Comparison of ENCODE assay signal across 11 mouse cellular contexts in the genomic region with DNA sequence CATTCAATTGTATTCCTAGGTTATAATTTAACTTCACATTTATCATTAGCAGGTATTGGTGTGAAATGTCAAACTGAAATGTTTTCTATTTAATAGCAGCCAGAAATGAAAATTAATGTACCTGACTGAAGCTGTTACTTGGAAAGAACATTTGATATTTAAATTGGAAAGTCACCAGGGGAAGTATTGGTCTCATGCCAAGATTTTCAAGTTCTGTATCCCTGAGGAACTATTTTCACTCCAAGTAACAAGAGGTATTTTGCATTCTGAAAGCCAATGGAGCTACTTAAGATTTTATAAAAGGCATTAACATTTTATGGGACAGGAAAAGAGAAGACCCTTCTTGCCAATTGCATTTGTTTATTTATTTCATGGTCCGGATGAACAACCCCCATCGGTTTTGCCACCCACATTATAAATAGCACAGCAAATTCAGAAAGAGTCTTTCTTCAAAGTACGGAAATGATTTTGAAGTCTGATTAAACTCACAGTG.
A peak's percentile ranks its signal among the peaks of the same experiment; 100 is the strongest.
DNase-seq lines count a peak whose midpoint lies in the region; ATAC-seq and TF ChIP-seq lines count a peak whose summit lies in the region.
"Had no signal": no experiment of that assay in that cellular context is flagged by ENCODE, and none has a peak within 500 bp of the region (broad histone marks: within the 10 kb centered on the region; RNA-seq: fewer than 3 reads in every experiment).

No protein-coding gene starts in this region.

- H3K79me2 ChIP-seq in liver, adult 2 months (ENCODE audit: control insufficient read depth, insufficient read depth, low read length): no peaks in the 10 kb centered on the region

- H3K9me3 ChIP-seq in forebrain, postnatal 0 days (ENCODE audit: low read length): no peaks in the 10 kb centered on the region
- no peaks in the 10 kb centered on the region for H3K9me3 ChIP-seq in forebrain, embryonic 10.5 days
- no peaks in the 10 kb centered on the region for H3K9me3 ChIP-seq in liver, postnatal 0 days (ENCODE audit: low read length)
- H3K9me3 ChIP-seq: embryonic facial prominence, embryonic 15.5 days; lung, embryonic 15.5 days had no signal

- peak; percentile 1 for DNase-seq in forebrain, postnatal 0 days
- DNase-seq in forebrain, embryonic 10.5 days (ENCODE audit: extremely low spot score, low spot score): no peak
- DNase-seq in liver, adult 2 months (ENCODE audit: extremely low read depth, low read depth, low spot score): peak; percentile 3
- DNase-seq in liver, postnatal 0 days: no peak
- DNase-seq in brain, adult 2 months (ENCODE audit: low read depth, low spot score): peak; percentile 38
- DNase-seq in gonadal fat pad, adult 2 months (ENCODE audit: low read depth): peak; percentile 36
- no peak for DNase-seq in T-cell, adult 2 months (ENCODE audit: low spot score)
- no peak for DNase-seq in urinary bladder, postnatal 14 days (ENCODE audit: low spot score)

- no peak for ATAC-seq in forebrain, postnatal 0 days
- no peak for ATAC-seq in liver, postnatal 0 days

- 26% methylated on average over 3 of the region's 3 CpGs for WGBS in forebrain, postnatal 0 days
- 72% methylated on average over 3 of the region's 3 CpGs for WGBS in forebrain, embryonic 10.5 days
- 63% methylated on average over 3 of the region's 3 CpGs for WGBS in liver, adult 2 months
- WGBS in liver, postnatal 0 days (ENCODE audit: insufficient replicate concordance): 55% methylated on average over 3 of the region's 3 CpGs

- no peak for TF ChIP-seq CTCF in forebrain, postnatal 0 days (IDR thresholded peaks at IDR 0.05; ENCODE audit: low read depth)
- no peak for TF ChIP-seq CTCF in liver, adult 2 months (IDR thresholded peaks at IDR 0.05; ENCODE audit: low read depth, low read length)
- TF ChIP-seq CTCF in liver, postnatal 0 days (IDR thresholded peaks at IDR 0.05; ENCODE audit: low read depth): no peak

- no peak for TF ChIP-seq EP300 in liver, postnatal 0 days (IDR thresholded peaks at IDR 0.05; ENCODE audit: low read depth)

- no peak overlapping the region for H3K4me2 ChIP-seq in forebrain, postnatal 0 days (ENCODE audit: low read depth)
- no peak overlapping the region for H3K4me2 ChIP-seq in liver, postnatal 0 days (ENCODE audit: low read depth, low read length)
- H3K4me2 ChIP-seq: embryonic facial prominence, embryonic 15.5 days; liver, embryonic 11.5 days; lung, embryonic 15.5 days had no signal

- H3K27me3 ChIP-seq in forebrain, postnatal 0 days (ENCODE audit: insufficient read depth, low read length): no peaks in the 10 kb centered on the region
- H3K27me3 ChIP-seq in forebrain, embryonic 10.5 days (ENCODE audit: poor library complexity, severe bottlenecking): no peaks in the 10 kb centered on the region
- no peaks in the 10 kb centered on the region for H3K27me3 ChIP-seq in liver, adult 2 months (ENCODE audit: control insufficient read depth, insufficient read depth, low read length)
- no peaks in the 10 kb centered on the region for H3K27me3 ChIP-seq in liver, postnatal 0 days (ENCODE audit: insufficient read depth, low read length)
- H3K27me3 ChIP-seq: embryonic facial prominence, embryonic 15.5 days; lung, embryonic 15.5 days had no signal

- TF ChIP-seq POLR2A in liver, adult 2 months (IDR thresholded peaks at IDR 0.05; ENCODE audit: extremely low read depth, insufficient read depth, low read length): no peak

- no peak overlapping the region for H3K27ac ChIP-seq in forebrain, postnatal 0 days (ENCODE audit: low read depth, low read length)
- no peak overlapping the region for H3K27ac ChIP-seq in forebrain, embryonic 10.5 days
- H3K27ac ChIP-seq in liver, adult 2 months (replicated peaks; ENCODE audit: insufficient read depth, low read depth, low read length): no peak overlapping the region
- H3K27ac ChIP-seq in liver, postnatal 0 days (ENCODE audit: low read depth): no peak overlapping the region
- H3K27ac ChIP-seq: embryonic facial prominence, embryonic 15.5 days; lung, embryonic 15.5 days had no signal

- no peak overlapping the region for H3K9ac ChIP-seq in forebrain, postnatal 0 days
- H3K9ac ChIP-seq in liver, adult 2 months (ENCODE audit: low read depth, low read length): no peak overlapping the region
- no peak overlapping the region for H3K9ac ChIP-seq in liver, postnatal 0 days (replicated peaks)
- H3K9ac ChIP-seq: embryonic facial prominence, embryonic 15.5 days; lung, embryonic 15.5 days had no signal

- H3K4me1 ChIP-seq in forebrain, postnatal 0 days (ENCODE audit: insufficient read depth): no peaks in the 10 kb centered on the region
- no peaks in the 10 kb centered on the region for H3K4me1 ChIP-seq in forebrain, embryonic 10.5 days
- no peaks in the 10 kb centered on the region for H3K4me1 ChIP-seq in liver, adult 2 months (ENCODE audit: control insufficient read depth, insufficient read depth, low read length)
- no peaks in the 10 kb centered on the region for H3K4me1 ChIP-seq in liver, postnatal 0 days (ENCODE audit: insufficient read depth)
- H3K4me1 ChIP-seq: embryonic facial prominence, embryonic 15.5 days; lung, embryonic 15.5 days had no signal

- no peaks in the 10 kb centered on the region for H3K36me3 ChIP-seq in forebrain, postnatal 0 days (ENCODE audit: insufficient read depth)
- no peaks in the 10 kb centered on the region for H3K36me3 ChIP-seq in forebrain, embryonic 10.5 days (replicated peaks)
- H3K36me3 ChIP-seq in liver, adult 2 months (ENCODE audit: control insufficient read depth, insufficient read depth, low read length): no peaks in the 10 kb centered on the region
- no peaks in the 10 kb centered on the region for H3K36me3 ChIP-seq in liver, postnatal 0 days (replicated peaks; ENCODE audit: insufficient read depth, low read length)
- H3K36me3 ChIP-seq: embryonic facial prominence, embryonic 15.5 days; lung, embryonic 15.5 days had no signal

- H3K4me3 ChIP-seq in forebrain, postnatal 0 days (ENCODE audit: low read depth, low read length): no peak overlapping the region
- H3K4me3 ChIP-seq in forebrain, embryonic 10.5 days: no peak overlapping the region
- H3K4me3 ChIP-seq in liver, adult 2 months (ENCODE audit: insufficient read depth, low read depth, low read length): no peak overlapping the region
- no peak overlapping the region for H3K4me3 ChIP-seq in liver, postnatal 0 days (ENCODE audit: low read depth, low read length)
- H3K4me3 ChIP-seq: embryonic facial prominence, embryonic 15.5 days; lung, embryonic 15.5 days had no signal

Comparison
In these comparisons a context has a peak if more than half of its experiments do, and no peak if none do; other contexts are left out.
1. DNase-seq: peak in forebrain, postnatal 0 days (single experiment), liver, adult 2 months (single experiment), brain, adult 2 months (single experiment) and gonadal fat pad, adult 2 months (single experiment); none in forebrain, embryonic 10.5 days (single experiment), liver, postnatal 0 days (single experiment), T-cell, adult 2 months (single experiment) and urinary bladder, postnatal 14 days (single experiment).